Mouse (Mus musculus) olfactory bulb, adult 2 months (tissue): ENCODE measurements around the gene Dip2c. TPM values are rescaled to one million over a fixed set of nuclear protein-coding genes. Genes with fewer than 3 reads are reported as not detected.

Source experiments
- H3K27ac ChIP-seq: fragments of 200-500 bp; 2 replicates; pipeline ENCODE4 v1.5.1; 2012; ENCODE audit warnings: low read depth, low read length; ENCODE audit not compliant: insufficient read depth
- H3K4me1 ChIP-seq: fragments of 200-500 bp; 2 replicates; pipeline ENCODE4 v1.6.1; 2012; ENCODE audit warnings: low read length; ENCODE audit not compliant: control insufficient read depth, insufficient read depth
- H3K4me3 ChIP-seq: fragments of 200-500 bp; 2 replicates; pipeline ENCODE4 v1.5.1; 2012; ENCODE audit warnings: mild to moderate bottlenecking, low read depth, low read length, moderate library complexity; ENCODE audit not compliant: insufficient read depth
- CTCF ChIP-seq: fragments of 200-500 bp; IDR thresholded peaks from 2 replicates; pipeline ENCODE4 v1.5.1; 2012; ENCODE audit warnings: low read depth, mild to moderate bottlenecking, low read length, moderate library complexity; ENCODE audit not compliant: insufficient read depth
- POLR2A ChIP-seq: fragments of 200-500 bp; IDR thresholded peaks from 2 replicates; pipeline ENCODE4 v1.6.1; 2012; ENCODE audit warnings: mild to moderate bottlenecking, low read depth, low read length, moderate library complexity; ENCODE audit not compliant: insufficient read depth
- WGBS: fragments of 180-500 bp; shearing (Covaris S2); methylation state at CpG from one replicate; pipeline ENCODE4 v1.1.7; 2018; 5-methylcytosine and 5-hydroxymethylcytosine counted together
- polyA plus RNA-seq: library from polyadenylated mRNA; stranded (reverse); fragments of >200 nt; gene quantifications from 2 replicates; pipeline ENCODE4 v1.2.4, GENCODE M21; 2012; ENCODE audit warnings: low replicate concordance; ENCODE audit not compliant: missing spikeins, insufficient read depth, insufficient read length

The Dip2c gene
- polyA plus RNA-seq, 1 experiment: 117 TPM

DNA sequence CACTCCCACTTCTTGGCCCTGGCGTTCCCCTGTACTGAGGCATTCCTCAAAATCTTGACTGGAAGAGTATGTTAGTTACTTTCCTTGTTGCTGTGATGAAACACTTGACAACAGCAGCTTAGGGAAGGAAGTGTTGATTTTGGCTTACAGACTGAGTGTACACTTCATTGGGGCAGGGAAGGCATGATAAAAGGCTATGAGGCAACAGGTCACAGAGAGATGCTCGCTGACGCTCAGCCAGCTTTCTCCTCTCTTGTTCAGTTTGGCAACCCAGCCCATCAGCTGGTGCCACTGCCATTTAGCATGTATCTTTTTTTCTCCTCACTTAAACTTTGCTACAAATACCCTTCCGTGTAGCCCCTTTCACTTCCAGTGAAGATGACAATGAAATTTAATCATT is 302.1 kb downstream of the Dip2c start:
- H3K4me3 ChIP-seq: no peak overlapping the region
- 75% methylated on average over 4 of the region's 4 CpGs for WGBS
- TF ChIP-seq POLR2A: no peak
- no peak for TF ChIP-seq CTCF
- H3K4me1 ChIP-seq: no peaks in the 10 kb centered on the region
- H3K27ac ChIP-seq: no peak overlapping the region

DNA sequence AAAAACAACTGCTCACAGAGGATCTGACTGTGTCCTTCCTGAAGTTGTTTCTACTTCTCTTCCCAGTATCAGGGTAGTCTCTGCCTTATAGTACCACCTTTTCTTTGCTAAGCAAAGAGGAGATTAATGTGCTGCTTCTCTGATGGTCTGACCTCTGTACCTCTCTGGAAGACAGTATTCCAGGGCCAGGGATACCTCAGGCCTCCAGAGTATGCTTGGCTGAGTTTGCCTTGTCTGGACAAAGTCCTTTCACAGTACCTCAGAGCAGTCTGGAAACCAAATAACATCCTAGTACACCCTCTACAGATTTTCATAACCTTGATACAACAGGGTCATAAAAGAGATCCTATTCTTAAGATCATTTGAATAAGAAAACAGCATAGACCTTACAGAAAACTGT is 305.5 kb downstream of the Dip2c start:
- Histone ChIP-seq H3K4me3 (no peak overlapping the region), H3K27ac (no peak overlapping the region), H3K4me1 (no peaks in the 10 kb centered on the region)
- TF ChIP-seq CTCF (no peak), POLR2A (no peak)

DNA sequence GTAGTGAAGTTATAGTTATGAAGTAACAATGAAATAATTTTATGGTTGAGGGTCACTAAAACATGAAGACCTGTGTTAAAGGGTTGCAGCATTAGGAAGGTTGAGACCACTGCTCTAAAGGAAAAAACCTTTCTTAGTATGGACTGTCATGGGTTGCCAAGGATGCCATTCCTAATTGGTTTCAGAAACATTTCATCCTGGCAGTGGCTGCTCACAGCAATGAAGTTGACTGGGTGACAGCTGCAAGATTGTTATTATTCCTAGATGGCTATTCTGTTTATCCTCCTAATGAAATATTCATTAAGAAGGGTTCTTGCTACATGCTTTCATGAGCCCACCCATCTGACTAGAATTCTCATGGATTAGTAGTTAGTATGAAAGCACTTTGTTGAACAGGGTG is 307.3 kb downstream of the Dip2c start:
- H3K4me1 ChIP-seq: no peaks in the 10 kb centered on the region
- no peak overlapping the region for H3K27ac ChIP-seq
- no peak overlapping the region for H3K4me3 ChIP-seq
- TF ChIP-seq CTCF (no peak), POLR2A (no peak)

DNA sequence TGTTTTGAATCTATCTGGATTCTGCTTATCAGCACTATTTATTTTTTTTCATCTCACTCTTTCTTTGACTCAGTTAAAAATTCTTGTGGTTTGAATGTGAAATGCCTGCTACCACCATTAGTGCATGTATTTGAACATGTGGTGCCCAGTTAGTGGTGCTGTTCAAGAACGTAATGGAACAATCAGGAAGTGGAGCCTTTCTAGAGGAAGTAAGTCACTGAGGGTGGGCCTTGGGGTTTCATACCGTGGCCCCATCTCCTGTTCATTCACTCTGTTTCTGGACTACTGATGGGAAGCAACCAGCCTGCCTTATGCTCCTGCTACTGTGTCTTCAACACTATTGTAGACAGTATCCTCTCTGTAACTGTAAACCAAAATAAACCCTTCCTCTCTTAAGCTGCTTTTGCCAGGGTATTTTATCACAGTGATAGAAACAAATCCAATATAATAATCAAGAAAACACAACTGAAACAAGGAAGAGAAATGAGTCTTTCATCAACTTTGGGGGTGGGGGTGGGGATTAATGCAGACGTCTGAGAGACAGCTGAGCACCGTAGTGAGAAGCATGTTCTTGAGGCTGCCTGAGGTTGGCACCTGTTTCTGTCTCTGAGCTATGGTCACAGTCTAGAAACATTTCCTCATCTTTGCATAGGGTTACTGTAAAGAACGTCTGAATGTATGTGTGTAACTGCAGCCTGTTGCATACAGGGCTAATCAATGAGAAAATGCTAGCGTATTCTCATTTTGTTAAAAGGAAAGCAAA is 323.2 kb downstream of the Dip2c start:
- 82% methylated on average over 6 of the region's 6 CpGs for WGBS
- Histone ChIP-seq H3K4me3 (no peak overlapping the region), H3K27ac (no peak overlapping the region), H3K4me1 (no peaks in the 10 kb centered on the region)
- TF ChIP-seq CTCF: no peak
- no peak for TF ChIP-seq POLR2A

DNA sequence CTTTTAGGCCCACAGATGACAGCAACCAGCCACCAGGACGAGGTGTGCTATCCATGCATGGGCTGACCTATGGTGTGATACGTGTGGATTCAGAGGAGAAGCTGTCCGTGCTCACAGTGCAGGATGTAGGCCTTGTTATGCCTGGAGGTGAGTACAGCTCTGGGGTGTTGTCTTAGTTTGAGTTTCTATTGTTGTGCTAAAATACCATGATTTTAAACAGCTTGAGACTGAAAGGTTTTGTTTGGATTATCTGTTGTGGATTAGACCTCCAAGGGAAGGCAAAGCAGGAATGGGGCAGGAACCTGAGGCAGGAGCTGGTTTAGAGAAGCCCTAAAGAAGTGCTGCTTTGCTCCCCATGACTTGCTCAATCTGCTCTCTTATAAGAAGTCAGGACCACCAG is 325.0 kb downstream of the Dip2c start:
- no peak for TF ChIP-seq POLR2A
- TF ChIP-seq CTCF: no peak
- Histone ChIP-seq H3K4me1 (no peaks in the 10 kb centered on the region), H3K27ac (no peak overlapping the region), H3K4me3 (no peak overlapping the region)
- WGBS: 87% methylated on average over 3 of the region's 3 CpGs

DNA sequence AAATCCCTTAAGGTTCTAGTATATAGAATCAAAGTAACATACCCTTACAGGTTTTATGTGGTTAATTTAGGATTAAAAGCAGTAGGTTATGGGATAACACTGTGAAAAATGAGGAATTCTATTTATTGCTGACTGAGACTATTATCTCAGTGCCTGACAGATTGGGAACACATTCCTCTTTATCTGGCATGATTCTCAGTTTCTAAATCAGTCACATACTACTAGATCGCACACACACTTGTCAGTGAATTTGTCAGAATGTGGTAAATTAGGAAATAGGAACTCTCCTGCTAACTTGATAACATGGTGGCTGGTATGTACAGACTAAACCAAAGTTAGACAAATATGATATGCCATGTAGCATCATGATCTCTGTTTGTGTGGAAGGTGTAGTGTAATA is 334.9 kb downstream of the Dip2c start:
- Histone ChIP-seq H3K4me3 (no peak overlapping the region), H3K27ac (no peak overlapping the region), H3K4me1 (no peaks in the 10 kb centered on the region)
- 43% methylated on average over 1 of the region's 1 CpGs for WGBS
- TF ChIP-seq POLR2A (no peak), CTCF (no peak)

DNA sequence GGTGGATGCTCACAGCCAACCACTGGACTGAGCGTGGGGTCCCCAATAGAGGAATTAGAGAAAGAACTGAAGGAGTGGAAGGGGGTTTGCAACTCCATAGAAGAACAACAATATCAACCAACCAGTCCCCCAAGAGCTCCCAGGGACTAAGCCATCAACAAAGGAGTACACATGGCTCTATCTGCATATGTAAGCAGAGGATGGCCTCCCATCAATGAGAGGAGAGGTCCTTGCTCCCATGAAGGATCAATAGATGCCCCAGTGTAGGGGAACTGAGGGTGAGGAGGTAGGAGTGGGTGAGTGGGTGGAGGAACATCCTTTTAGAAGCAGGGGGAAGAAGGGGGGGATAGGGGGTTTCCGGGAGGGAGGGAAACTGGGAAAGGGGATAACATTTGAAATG is 356.4 kb downstream of the Dip2c start:
- Histone ChIP-seq H3K27ac (no peak overlapping the region), H3K4me1 (no peaks in the 10 kb centered on the region), H3K4me3 (no peak overlapping the region)
- TF ChIP-seq CTCF: no peak
- TF ChIP-seq POLR2A: no peak
- 66% methylated on average over 2 of the region's 2 CpGs for WGBS

DNA sequence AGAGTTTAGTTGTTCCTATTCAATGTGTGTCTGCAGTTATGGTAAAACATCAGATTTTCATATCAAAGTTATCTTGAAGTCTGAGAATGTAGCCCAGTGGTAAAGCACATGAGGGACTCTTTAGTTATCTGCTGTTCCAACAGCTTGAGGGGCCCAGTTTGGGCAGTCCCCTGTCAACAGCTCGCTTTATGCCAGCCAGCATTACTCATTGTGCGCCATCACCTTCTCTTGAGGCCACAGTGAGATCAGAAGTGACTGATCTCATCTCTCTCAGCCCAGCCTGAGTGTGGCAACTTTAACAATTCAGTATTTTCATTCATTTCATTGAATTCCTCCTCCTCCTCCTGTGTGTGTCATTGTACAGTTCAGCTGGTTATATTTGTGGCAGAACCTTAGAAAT is 359.6 kb downstream of the Dip2c start:
- 97% methylated on average over 2 of the region's 2 CpGs for WGBS
- Histone ChIP-seq H3K4me1 (no peaks in the 10 kb centered on the region), H3K4me3 (no peak overlapping the region), H3K27ac (no peak overlapping the region)
- TF ChIP-seq POLR2A (no peak), CTCF (no peak)

DNA sequence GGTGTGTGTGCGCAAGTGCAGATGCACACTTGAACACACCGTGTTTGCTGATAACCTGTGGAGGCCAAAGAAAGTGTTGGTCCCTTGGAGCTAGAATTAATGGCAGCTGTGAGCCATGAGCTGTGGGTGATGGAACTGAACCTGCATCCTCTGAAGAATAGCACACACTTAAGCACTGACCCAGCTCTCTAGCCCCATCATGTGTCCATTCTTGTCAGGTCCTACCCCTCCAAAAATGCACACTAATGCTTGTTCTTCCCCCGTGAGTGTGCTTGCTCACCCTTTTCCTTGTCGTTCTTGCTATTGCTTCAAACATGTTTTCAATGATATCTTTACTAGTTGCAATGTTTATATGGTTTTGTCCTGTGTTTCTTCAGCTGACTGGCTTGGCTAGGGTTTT is 360.2 kb downstream of the Dip2c start:
- Histone ChIP-seq H3K4me3 (no peak overlapping the region), H3K4me1 (no peaks in the 10 kb centered on the region), H3K27ac (no peak overlapping the region)
- TF ChIP-seq POLR2A: no peak
- no peak for TF ChIP-seq CTCF
- WGBS: 56% methylated on average over 4 of the region's 4 CpGs

DNA sequence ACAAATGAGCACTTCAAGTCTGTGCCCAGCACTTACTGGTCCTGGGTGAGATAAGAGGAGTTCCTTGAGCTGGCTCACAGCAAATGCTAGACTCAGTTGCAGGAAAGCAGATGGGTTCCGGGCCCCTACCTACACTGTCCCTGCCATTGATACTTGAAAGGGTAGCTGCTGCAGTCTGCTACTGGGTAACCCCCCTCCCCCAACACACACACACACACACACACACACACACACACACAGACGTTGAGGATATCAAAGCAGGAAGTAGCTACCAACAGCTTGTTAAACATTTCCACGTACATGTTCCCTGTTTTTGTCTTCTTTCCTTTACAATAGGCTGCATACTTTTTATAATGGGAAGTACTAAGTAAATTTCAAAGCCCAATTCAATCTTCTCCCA is 361.6 kb downstream of the Dip2c start:
- Histone ChIP-seq H3K27ac (no peak overlapping the region), H3K4me3 (no peak overlapping the region), H3K4me1 (no peaks in the 10 kb centered on the region)
- TF ChIP-seq POLR2A (no peak), CTCF (no peak)
- 53% methylated on average over 3 of the region's 3 CpGs for WGBS
